ENCODE assay signal across 9 mouse cellular contexts in the genomic region with DNA sequence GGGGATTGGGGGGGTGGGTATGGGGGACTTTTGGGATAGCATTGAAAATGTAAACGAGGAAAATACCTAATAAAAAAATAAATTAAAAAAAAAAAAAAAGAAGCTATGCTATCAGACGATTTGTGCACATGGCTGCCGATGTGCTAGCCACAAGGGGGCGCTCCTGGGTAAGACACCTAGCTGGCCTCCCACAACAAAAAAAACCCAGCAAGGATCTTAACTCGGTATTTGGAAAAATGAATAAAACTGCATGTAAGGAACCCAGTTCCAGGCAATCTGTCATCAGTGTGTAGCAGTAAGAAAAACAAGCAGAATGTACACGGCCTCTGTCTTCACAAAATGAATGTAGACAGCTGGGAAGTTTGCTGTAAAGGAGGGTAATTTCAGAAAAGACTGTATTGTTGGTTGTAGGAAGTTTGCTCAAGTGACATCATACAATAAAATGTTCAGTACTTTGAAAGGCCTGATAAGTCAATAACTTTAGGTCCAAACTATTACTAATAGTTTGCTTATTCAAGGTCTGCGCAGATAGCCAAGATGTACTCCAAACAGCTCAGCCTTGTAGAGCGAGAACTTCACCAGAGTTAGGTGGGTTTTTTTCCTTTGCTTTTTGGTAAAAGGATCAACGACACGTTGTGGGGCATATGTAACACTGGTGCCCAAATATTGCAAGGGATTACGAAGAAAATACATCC. TPM values are rescaled to one million over a fixed set of nuclear protein-coding genes. Genes with fewer than 3 reads are reported as not detected.
DNase-seq lines count a peak whose midpoint lies in the region; ATAC-seq lines count a peak whose summit lies in the region.
"Had no signal": no experiment of that assay in that cellular context is flagged by ENCODE, and none has a peak within 500 bp of the region (broad histone marks: within the 10 kb centered on the region; RNA-seq: fewer than 3 reads in every experiment).

No protein-coding gene starts in this region.

- H3K9ac ChIP-seq in neural tube, embryonic 14.5 days (replicated peaks; ENCODE audit: low read depth, low read length), result no peak overlapping the region
- H3K9ac ChIP-seq: embryonic facial prominence, embryonic 12.5 days had no signal

- H3K4me3 ChIP-seq in heart, embryonic 10.5 days, result no peak overlapping the region
- no peak overlapping the region for H3K4me3 ChIP-seq in embryonic facial prominence, embryonic 10.5 days
- H3K4me3 ChIP-seq in neural tube, embryonic 14.5 days (ENCODE audit: low read depth, low read length), result no peak overlapping the region
- H3K4me3 ChIP-seq: embryonic facial prominence, embryonic 12.5 days had no signal

- intact Hi-C loops in heart, postnatal 36 days (cut with DNase I), result loop anchor here (1.0 kb wide), 2 partner anchors 412 to 437 kb away; no protein-coding TSS in a partner anchor
- intact Hi-C loops in left cerebral cortex, postnatal 4 days (cut with DNase I), result loop anchor here (5.0 kb wide), 2 partner anchors 118 to 413 kb away; no protein-coding TSS in a partner anchor

- no peak overlapping the region for H3K4me2 ChIP-seq in neural tube, embryonic 14.5 days (ENCODE audit: low read depth, low read length)
- H3K4me2 ChIP-seq: embryonic facial prominence, embryonic 12.5 days had no signal

- H3K4me1 ChIP-seq in heart, embryonic 10.5 days, result no peaks in the 10 kb centered on the region
- H3K4me1 ChIP-seq in embryonic facial prominence, embryonic 10.5 days, result peaks cover 2% of the 10 kb centered on the region; the same call in 1 of the 2 replicates
- H3K4me1 ChIP-seq in neural tube, embryonic 14.5 days (ENCODE audit: control insufficient read depth, insufficient read depth, low read length), result no peaks in the 10 kb centered on the region

- no peak overlapping the region for H3K27ac ChIP-seq in heart, embryonic 10.5 days
- no peak overlapping the region for H3K27ac ChIP-seq in embryonic facial prominence, embryonic 10.5 days (replicated peaks)
- H3K27ac ChIP-seq in neural tube, embryonic 14.5 days (ENCODE audit: low read depth, low read length), result no peak overlapping the region
- H3K27ac ChIP-seq: embryonic facial prominence, embryonic 12.5 days had no signal

- peak; percentile 57 for DNase-seq in heart, adult 8-10 months (ENCODE audit: low spot score)
- no peak for DNase-seq in heart, embryonic 10.5 days (ENCODE audit: low spot score)
- peak; percentile 89 for DNase-seq in adrenal gland, postnatal 10 days
- peak; percentile 83 for DNase-seq in embryonic facial prominence, embryonic 10.5 days (ENCODE audit: low spot score)
- DNase-seq in heart, postnatal 36 days, result peak; percentile 72 to 84
- DNase-seq in left cerebral cortex, postnatal 4 days, result peak; percentile 82
- peak; percentile 95 for DNase-seq in testis, postnatal 10 days (ENCODE audit: low spot score)

- no peaks in the 10 kb centered on the region for H3K36me3 ChIP-seq in heart, embryonic 10.5 days
- no peaks in the 10 kb centered on the region for H3K36me3 ChIP-seq in embryonic facial prominence, embryonic 10.5 days (replicated peaks)
- H3K36me3 ChIP-seq in neural tube, embryonic 14.5 days (ENCODE audit: control insufficient read depth, insufficient read depth, low read length), result no peaks in the 10 kb centered on the region
- H3K36me3 ChIP-seq: embryonic facial prominence, embryonic 12.5 days had no signal

- 38% methylated on average over 11 of the region's 11 CpGs for WGBS in heart, embryonic 10.5 days
- WGBS in embryonic facial prominence, embryonic 10.5 days, result 40% methylated on average over 11 of the region's 11 CpGs
- 42% methylated on average over 11 of the region's 11 CpGs for WGBS in neural tube, embryonic 14.5 days

- H3K27me3 ChIP-seq in heart, embryonic 10.5 days (ENCODE audit: insufficient read depth, poor library complexity, severe bottlenecking), result no peaks in the 10 kb centered on the region
- no peaks in the 10 kb centered on the region for H3K27me3 ChIP-seq in embryonic facial prominence, embryonic 10.5 days (replicated peaks; ENCODE audit: low read depth, poor library complexity, severe bottlenecking)
- no peaks in the 10 kb centered on the region for H3K27me3 ChIP-seq in neural tube, embryonic 14.5 days (ENCODE audit: control insufficient read depth, insufficient read depth, low read length)
- H3K27me3 ChIP-seq: embryonic facial prominence, embryonic 12.5 days had no signal

- no peaks in the 10 kb centered on the region for H3K9me3 ChIP-seq in heart, embryonic 10.5 days
- no peaks in the 10 kb centered on the region for H3K9me3 ChIP-seq in embryonic facial prominence, embryonic 10.5 days
- H3K9me3 ChIP-seq in neural tube, embryonic 14.5 days (ENCODE audit: control insufficient read depth, low read length), result no peaks in the 10 kb centered on the region
- H3K9me3 ChIP-seq: embryonic facial prominence, embryonic 12.5 days had no signal

- ATAC-seq in neural tube, embryonic 14.5 days (ENCODE audit: low read depth), result peak; percentile 35; the same call in 1 of the 2 replicates

RNA-seq across cellular contexts. Expression of a gene that starts 31.7 kb away (rescaled TPM):
- total RNA-seq in heart, adult 8-10 months (2022), result not detected
- 0.25 TPM in 1 of 2 replicates, not detected in the other for polyA plus RNA-seq in heart, embryonic 10.5 days (2016; fragmentation: Nextera tagmentation; extraction: Ambion mirVana)
- total RNA-seq in adrenal gland, postnatal 10 days (2021), result 100 to 1,000 TPM; 112 to 337 TPM
- polyA plus RNA-seq in embryonic facial prominence, embryonic 10.5 days (2016; fragmentation: Nextera tagmentation; extraction: Ambion mirVana), result not detected in 2 replicates
- total RNA-seq in heart, postnatal 36 days (2021), result not detected
- under 1 TPM; 0.46 to 0.92 TPM for total RNA-seq in left cerebral cortex, postnatal 4 days (2021)
- polyA plus RNA-seq in neural tube, embryonic 14.5 days (2014; fragmentation: Nextera tagmentation; extraction: Ambion mirVana), result 0.27 and 0.68 TPM in 2 replicates

RNA-seq across cellular contexts. Expression of a gene that starts 44.9 kb away (rescaled TPM):
- 100 to 1,000 TPM in 2 of 4 experiments, 10 to 100 TPM in 2; 91.5 to 112 (median 98.3) TPM for total RNA-seq in heart, adult 8-10 months (2022)
- 46.2 and 52.6 TPM in 2 replicates for polyA plus RNA-seq in heart, embryonic 10.5 days (2016; fragmentation: Nextera tagmentation; extraction: Ambion mirVana)
- total RNA-seq in adrenal gland, postnatal 10 days (2021), result 10 to 100 TPM; 57.3 to 99.7 TPM
- 67.1 and 88.8 TPM in 2 replicates for polyA plus RNA-seq in embryonic facial prominence, embryonic 10.5 days (2016; fragmentation: Nextera tagmentation; extraction: Ambion mirVana)
- total RNA-seq in heart, postnatal 36 days (2021), result 10 to 100 TPM; 87.8 to 90.0 TPM
- total RNA-seq in left cerebral cortex, postnatal 4 days (2021), result 10 to 100 TPM; 42.3 to 51.9 TPM
- 28.8 and 60.2 TPM in 2 replicates for polyA plus RNA-seq in neural tube, embryonic 14.5 days (2014; fragmentation: Nextera tagmentation; extraction: Ambion mirVana)

Comparison
In these comparisons a context has a peak if more than half of its experiments do, and no peak if none do; other contexts are left out.
1. RNA of a gene that starts 31.7 kb away (total RNA-seq): 112 to 337 TPM in adrenal gland, postnatal 10 days; 0.46 to 0.92 TPM in left cerebral cortex, postnatal 4 days, not detected in heart, adult 8-10 months and not detected in heart, postnatal 36 days; every median in the first group is over 10 times any median in the second.